Mouse (Mus musculus) cerebellum, adult 11-12 months (tissue): ENCODE measurements around the gene Map3k5.

ENCODE experiments used
- DNase-seq: peaks from one replicate; pipeline ENCODE4 v3.0.0; 2022

Map3k5 gene

GRCm38 (mm10) chr10:19935821-19936367 lies 1.6 kb downstream of the Map3k5 start:
- DNase-seq: no peak

- DNase-seq: no peak
Observed at GRCm38 (mm10) chr10:19936961-19937708, 2.9 kb downstream of the Map3k5 start.

GRCm38 (mm10) chr10:19938738-19939137 lies 4.5 kb downstream of the Map3k5 start:
- no peak for DNase-seq

- no peak for DNase-seq
Observed at GRCm38 (mm10) chr10:19939282-19939705, 5.0 kb downstream of the Map3k5 start.

- no peak for DNase-seq
Observed at GRCm38 (mm10) chr10:19940127-19940526, 5.9 kb downstream of the Map3k5 start.

GRCm38 (mm10) chr10:19940626-19941025 lies 6.4 kb downstream of the Map3k5 start:
- no peak for DNase-seq

GRCm38 (mm10) chr10:19941063-19941462 lies 6.8 kb downstream of the Map3k5 start:
- peak; percentile 32 for DNase-seq

- DNase-seq: peak; percentile 1
Observed at GRCm38 (mm10) chr10:19941914-19942313, 7.6 kb downstream of the Map3k5 start.

- no peak for DNase-seq
Observed at GRCm38 (mm10) chr10:19942621-19943020, 8.3 kb downstream of the Map3k5 start.

GRCm38 (mm10) chr10:19945651-19946050 lies 11.4 kb downstream of the Map3k5 start:
- DNase-seq: peak; percentile 0

- DNase-seq: no peak
Observed at GRCm38 (mm10) chr10:19946644-19947043, 12.4 kb downstream of the Map3k5 start.

- no peak for DNase-seq
Observed at GRCm38 (mm10) chr10:19947441-19947840, 13.2 kb downstream of the Map3k5 start.

- no peak for DNase-seq
Observed at GRCm38 (mm10) chr10:19947901-19948300, 13.6 kb downstream of the Map3k5 start.

GRCm38 (mm10) chr10:19948381-19948780 lies 14.1 kb downstream of the Map3k5 start:
- no peak for DNase-seq

GRCm38 (mm10) chr10:19949106-19949505 lies 14.8 kb downstream of the Map3k5 start:
- no peak for DNase-seq

GRCm38 (mm10) chr10:19953032-19953761 lies 18.9 kb downstream of the Map3k5 start:
- DNase-seq: no peak

- no peak for DNase-seq
Observed at GRCm38 (mm10) chr10:19954572-19954971, 20.3 kb downstream of the Map3k5 start.

GRCm38 (mm10) chr10:19955817-19956216 lies 21.5 kb downstream of the Map3k5 start:
- no peak for DNase-seq

- DNase-seq: no peak
Observed at GRCm38 (mm10) chr10:19956745-19957144, 22.5 kb downstream of the Map3k5 start.

GRCm38 (mm10) chr10:19960831-19961380 lies 26.6 kb downstream of the Map3k5 start:
- no peak for DNase-seq

GRCm38 (mm10) chr10:19962746-19963145 lies 28.5 kb downstream of the Map3k5 start:
- no peak for DNase-seq

GRCm38 (mm10) chr10:19963206-19963605 lies 28.9 kb downstream of the Map3k5 start:
- no peak for DNase-seq

- no peak for DNase-seq
Observed at GRCm38 (mm10) chr10:19964105-19964504, 29.8 kb downstream of the Map3k5 start.

GRCm38 (mm10) chr10:19966597-19966996 lies 32.3 kb downstream of the Map3k5 start:
- DNase-seq: peak; percentile 27
